Mouse (Mus musculus): Measurements from ENCODE around the gene Cdk10. TPM values are rescaled to one million over a fixed set of nuclear protein-coding genes. Genes with fewer than 3 reads are reported as not detected.
"Not testable (repeated sequence)": the region's sequence is repeated elsewhere in the genome, so short reads cannot be mapped to it uniquely, and the experiment has no call there.

Gene Cdk10
- total RNA-seq, 1 experiment from 2014 or later, result 21.1 TPM

DNA sequence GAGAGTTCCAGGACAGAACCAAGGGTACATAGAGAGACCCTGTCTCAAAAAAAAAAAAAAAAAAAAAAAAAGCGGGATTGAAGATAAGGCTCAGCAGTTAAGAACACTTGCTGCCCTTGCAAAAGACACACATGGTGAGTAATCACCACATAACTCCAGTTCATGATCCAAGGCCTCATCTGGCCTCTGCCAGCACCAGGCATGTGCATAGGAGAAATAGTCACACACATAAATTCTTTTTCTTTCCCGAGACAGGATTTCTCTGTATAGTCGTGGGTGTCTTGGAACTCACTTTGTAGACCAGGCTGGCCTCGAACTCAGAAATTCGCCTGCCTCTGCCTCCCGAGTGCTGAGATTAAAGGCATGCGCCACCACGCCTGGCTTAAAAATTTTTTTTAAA, 33.0 kb downstream of the Cdk10 start:
- not testable (repeated sequence) for ATAC-seq (replicated peaks; ENCODE audit: low read depth, poor library complexity, severe bottlenecking)

- ATAC-seq (replicated peaks; ENCODE audit: low read depth, poor library complexity, severe bottlenecking), result no peak
Observed at GRCm38 (mm10) chr8:123267926-123268656, 43.4 kb downstream of the Cdk10 start.

DNA sequence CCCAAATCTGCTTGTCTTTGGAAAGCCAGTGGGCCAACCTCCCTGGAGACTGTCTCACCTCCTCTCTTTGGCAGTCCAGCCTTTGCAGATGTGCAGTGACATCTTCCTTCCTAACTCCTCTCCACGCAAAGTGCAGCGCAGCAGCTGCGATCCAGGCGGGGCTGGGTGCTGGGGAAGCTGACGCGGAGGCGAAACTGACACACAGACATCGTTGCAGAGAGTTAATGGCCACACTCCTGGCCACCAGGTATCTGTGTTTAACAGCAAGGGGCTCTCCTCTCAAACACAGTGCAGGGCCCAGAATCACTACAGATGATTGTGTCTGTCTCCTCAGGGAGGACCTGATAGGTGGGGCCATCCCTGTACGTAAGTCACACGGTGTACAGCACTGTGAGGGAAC, 46.5 kb downstream of the Cdk10 start:
- ATAC-seq (replicated peaks; ENCODE audit: low read depth, poor library complexity, severe bottlenecking), result no peak

DNA sequence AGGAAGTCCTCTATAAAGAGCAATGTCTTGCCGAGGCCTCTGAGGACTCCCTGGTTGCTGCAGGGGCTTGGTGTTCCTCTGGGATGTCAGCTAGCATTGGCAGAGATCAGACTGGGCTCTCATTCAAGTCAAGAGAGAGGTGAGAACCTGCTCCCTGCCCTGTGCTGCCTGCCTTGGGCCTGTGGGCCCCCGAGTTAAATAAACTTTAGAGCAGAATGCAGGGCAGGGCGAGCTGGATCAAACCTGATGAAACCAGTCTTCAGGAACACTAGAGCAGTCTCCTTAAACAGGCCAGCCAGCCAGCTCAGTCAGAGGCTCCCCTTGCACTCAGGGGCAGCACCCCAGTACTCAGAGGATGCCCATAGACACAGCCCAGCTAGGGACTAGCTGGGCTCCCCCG, 47.3 kb downstream of the Cdk10 start:
- ATAC-seq (replicated peaks; ENCODE audit: low read depth, poor library complexity, severe bottlenecking), result no peak

GRCm38 (mm10) chr8:123274447-123274846, 49.8 kb downstream of the Cdk10 start:
- no peak for ATAC-seq (replicated peaks; ENCODE audit: low read depth, poor library complexity, severe bottlenecking)

DNA sequence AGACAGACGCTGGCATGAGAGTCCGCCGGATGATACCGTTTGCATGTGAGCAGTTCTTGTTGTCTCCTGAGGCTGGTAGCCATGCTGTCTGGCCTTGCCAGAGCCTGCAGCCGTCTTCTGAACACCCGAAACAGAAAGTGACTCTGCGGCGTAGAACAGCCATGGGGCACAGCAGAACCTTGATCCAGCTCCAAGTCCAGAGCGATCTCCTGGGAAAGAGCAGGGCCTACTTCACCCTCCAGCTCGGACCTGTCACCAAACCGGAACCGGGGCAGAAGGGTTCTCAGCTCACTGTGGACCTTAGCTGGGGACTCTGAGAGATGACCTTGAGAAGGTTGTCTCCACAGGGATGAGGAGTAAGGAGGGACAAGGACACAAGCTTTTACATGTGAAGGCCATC, 50.5 kb downstream of the Cdk10 start:
- ATAC-seq (replicated peaks; ENCODE audit: low read depth, poor library complexity, severe bottlenecking), result no peak

DNA sequence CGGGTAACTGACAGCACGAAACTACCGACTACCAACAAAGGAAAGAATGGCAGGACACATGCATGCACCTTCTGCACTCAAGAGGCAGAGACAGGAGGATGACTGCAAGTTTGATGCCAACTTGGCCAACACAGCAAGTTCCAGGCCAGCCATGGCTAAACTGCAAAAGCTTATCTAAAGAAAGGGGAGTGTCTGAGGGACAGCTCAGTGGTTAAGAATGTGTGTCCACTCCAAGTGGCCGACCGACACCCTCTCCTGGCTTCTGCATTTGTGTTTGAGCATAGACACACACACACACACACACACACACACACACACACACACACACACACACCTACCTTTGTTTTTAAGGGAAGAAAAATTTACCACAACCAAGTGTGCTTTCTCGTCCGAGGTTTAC, 53.8 kb downstream of the Cdk10 start:
- ATAC-seq (replicated peaks; ENCODE audit: low read depth, poor library complexity, severe bottlenecking), result no peak

GRCm38 (mm10) chr8:123279828-123280227, 55.2 kb downstream of the Cdk10 start:
- ATAC-seq (replicated peaks; ENCODE audit: low read depth, poor library complexity, severe bottlenecking), result 0 out of 2 replicates have a peak, but pooled peaks have one; percentile 15

DNA sequence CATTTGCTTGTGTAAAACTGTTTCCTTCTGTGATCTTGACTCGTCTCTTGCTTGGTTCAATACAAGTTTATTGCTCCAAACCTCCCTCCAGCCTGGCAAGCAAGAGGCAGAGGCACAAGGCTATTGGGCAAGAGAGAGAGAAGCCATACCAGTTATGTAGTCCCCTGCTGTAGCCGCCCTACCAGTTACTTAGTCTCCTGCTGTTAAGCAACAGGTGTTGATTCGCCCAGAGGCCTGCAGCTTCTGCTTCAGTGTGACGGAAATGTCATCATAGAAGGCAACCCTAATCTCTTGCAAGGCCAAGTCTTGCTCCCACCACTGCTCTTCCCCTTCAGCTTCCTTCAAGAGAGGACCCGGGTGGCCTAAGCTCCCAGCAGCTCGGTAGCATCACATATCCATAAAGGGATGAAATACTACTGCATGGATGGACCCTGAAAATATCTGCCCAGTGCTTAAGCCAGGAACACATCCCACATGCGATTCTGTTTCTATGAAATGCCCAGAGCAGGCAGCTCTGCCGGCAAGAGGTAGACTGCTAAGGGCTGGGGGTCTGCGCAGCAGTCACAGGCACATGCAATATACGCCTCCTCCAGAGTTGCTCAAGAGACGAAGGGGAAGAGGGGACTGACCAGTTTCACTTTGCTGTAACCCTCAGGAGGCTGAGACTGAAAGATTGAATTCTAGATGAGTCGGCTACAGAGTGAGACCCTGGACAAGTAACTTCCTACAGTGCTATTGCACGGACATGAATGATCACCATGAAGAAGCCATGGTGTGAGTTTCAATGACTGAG, 55.9 kb downstream of the Cdk10 start:
- peak; percentile 65 for ATAC-seq (replicated peaks; ENCODE audit: low read depth, poor library complexity, severe bottlenecking)

Other genes starting within 250 kb of the Cdk10 start
- gene Ankrd11, start 182.6 kb upstream of the Cdk10 start, total RNA-seq (2017), result 82.3 and 90.9 TPM in 2 replicates
- gene Spg7, start 161.9 kb upstream of the Cdk10 start, total RNA-seq (2017), result 50.3 and 51.8 TPM in 2 replicates
- 3,285 and 3,463 TPM in 2 replicates for gene Rpl13, start 122.5 kb upstream of the Cdk10 start, total RNA-seq (2017)
- gene Cpne7, start 107.5 kb upstream of the Cdk10 start, total RNA-seq (2017), result 0.14 and 1.4 TPM in 2 replicates
- gene Sult5a1, start 66.5 kb upstream of the Cdk10 start, total RNA-seq (2017), result not detected in 2 replicates
- gene Dpep1, start 38.6 kb upstream of the Cdk10 start, total RNA-seq (2017), result not detected in 2 replicates
- gene Chmp1a, start 12.1 kb upstream of the Cdk10 start, total RNA-seq (2017), result 23.5 and 26.8 TPM in 2 replicates
- 0.59 and 3.6 TPM in 2 replicates for gene Spata33, start 12.0 kb upstream of the Cdk10 start, total RNA-seq (2017)
- 1.8 and 3.8 TPM in 2 replicates for gene Spata2l, start 11.4 kb downstream of the Cdk10 start, total RNA-seq (2017)
- 8.2 and 9.1 TPM in 2 replicates for gene Zfp276, start 29.4 kb downstream of the Cdk10 start, total RNA-seq (2017)
- gene Vps9d1, start 29.5 kb downstream of the Cdk10 start, total RNA-seq (2017), result 6.3 and 14.2 TPM in 2 replicates
- 23.1 and 43.3 TPM in 2 replicates for gene Fanca, start 93.7 kb downstream of the Cdk10 start, total RNA-seq (2017)
- 2.9 TPM in 2 replicates for gene Spire2, start 107.9 kb downstream of the Cdk10 start, total RNA-seq (2017)
- gene Tcf25, start 148.9 kb downstream of the Cdk10 start, total RNA-seq (2017), result 105 and 176 TPM in 2 replicates
- gene Mc1r, start 182.3 kb downstream of the Cdk10 start, total RNA-seq (2017), result not detected in 2 replicates
- gene Tubb3, start 186.6 kb downstream of the Cdk10 start, total RNA-seq (2017), result 0.87 TPM in 1 of 2 replicates, not detected in the other
- 41.3 and 43.9 TPM in 2 replicates for gene Def8, start 198.7 kb downstream of the Cdk10 start, total RNA-seq (2017)

Measured in common myeloid progenitor, adult 5-6 weeks (primary cell).